Mouse (Mus musculus) thymus, adult 2 months (tissue): Measurements from ENCODE around the gene Tmem259.

ENCODE experiments used
- CTCF ChIP-seq: fragments of 200-500 bp; IDR thresholded peaks from 2 replicates; pipeline ENCODE4 v1.5.1; 2012; ENCODE audit warnings: mild to moderate bottlenecking, control low read depth, low read length, moderate library complexity, borderline replicate concordance; ENCODE audit not compliant: control insufficient read depth, poor library complexity, insufficient read depth; ENCODE audit errors: extremely low read depth
- POLR2A ChIP-seq: fragments of 200-500 bp; IDR thresholded peaks from 2 replicates; pipeline ENCODE4 v1.6.1; 2012; ENCODE audit warnings: mild to moderate bottlenecking, low read length, control low read depth, moderate library complexity; ENCODE audit not compliant: control insufficient read depth, poor library complexity, insufficient read depth; ENCODE audit errors: extremely low read depth

- TF ChIP-seq CTCF: no peak
- no peak for TF ChIP-seq POLR2A
Measured at GRCm38 (mm10) chr10:79926491-79927323, 57.4 kb downstream of the Tmem259 start, which contains the start of gene Arid3a.
